Mouse (Mus musculus) spleen, adult 18-20 months (tissue): ENCODE data around the gene Bpifa6.

Experiments used
- DNase-seq, 2 experiments: peaks; one replicate each; pipeline ENCODE4 v3.0.0; 2022; ENCODE audit warnings: mixed read lengths in 2 of 2

Gene Bpifa6

GRCm38 (mm10) chr2:154044743-154045142, 70.0 kb downstream of the Bpifa6 start:
- DNase-seq, result no peak
